Mouse (Mus musculus) adrenal gland, adult 8-10 months (tissue): ENCODE data around the gene Ghrhr. TPM values are rescaled to one million over a fixed set of nuclear protein-coding genes. Genes with fewer than 3 reads are reported as not detected.
A peak's percentile ranks its signal among the peaks of the same experiment; 100 is the strongest.

ENCODE experiments used
- DNase-seq: peaks from one replicate; pipeline ENCODE4 v3.0.0; 2022
- total RNA-seq, 4 experiments: library from RNA; stranded (reverse); gene quantifications; 2 replicates each; pipeline ENCODE4 v1.2.4; 2022

Gene Ghrhr
- total RNA-seq, 4 experiments from 2014 or later, result not detected

DNA sequence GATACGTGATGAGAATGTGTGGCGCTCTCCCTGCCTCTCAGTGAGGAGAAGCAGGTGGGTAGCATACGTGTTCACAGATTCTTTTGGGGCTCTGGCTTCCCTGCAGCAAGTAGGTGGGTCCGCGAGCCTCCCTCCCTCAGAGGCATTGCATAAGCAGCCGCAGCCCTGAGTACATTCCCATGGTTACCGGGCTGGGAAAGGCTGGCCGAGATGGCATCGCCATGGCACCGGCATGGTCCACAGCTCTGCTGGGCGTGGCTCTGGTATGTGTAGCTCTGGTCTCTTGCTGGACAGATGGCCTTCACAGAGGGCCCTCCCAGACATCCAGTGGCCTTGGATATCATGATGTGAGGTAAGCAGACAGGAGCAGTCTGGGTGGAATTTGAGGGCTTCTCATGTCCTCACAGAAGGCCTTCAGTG lies 20.5 kb downstream of the Ghrhr start:
- DNase-seq, result peak; percentile 59

DNA sequence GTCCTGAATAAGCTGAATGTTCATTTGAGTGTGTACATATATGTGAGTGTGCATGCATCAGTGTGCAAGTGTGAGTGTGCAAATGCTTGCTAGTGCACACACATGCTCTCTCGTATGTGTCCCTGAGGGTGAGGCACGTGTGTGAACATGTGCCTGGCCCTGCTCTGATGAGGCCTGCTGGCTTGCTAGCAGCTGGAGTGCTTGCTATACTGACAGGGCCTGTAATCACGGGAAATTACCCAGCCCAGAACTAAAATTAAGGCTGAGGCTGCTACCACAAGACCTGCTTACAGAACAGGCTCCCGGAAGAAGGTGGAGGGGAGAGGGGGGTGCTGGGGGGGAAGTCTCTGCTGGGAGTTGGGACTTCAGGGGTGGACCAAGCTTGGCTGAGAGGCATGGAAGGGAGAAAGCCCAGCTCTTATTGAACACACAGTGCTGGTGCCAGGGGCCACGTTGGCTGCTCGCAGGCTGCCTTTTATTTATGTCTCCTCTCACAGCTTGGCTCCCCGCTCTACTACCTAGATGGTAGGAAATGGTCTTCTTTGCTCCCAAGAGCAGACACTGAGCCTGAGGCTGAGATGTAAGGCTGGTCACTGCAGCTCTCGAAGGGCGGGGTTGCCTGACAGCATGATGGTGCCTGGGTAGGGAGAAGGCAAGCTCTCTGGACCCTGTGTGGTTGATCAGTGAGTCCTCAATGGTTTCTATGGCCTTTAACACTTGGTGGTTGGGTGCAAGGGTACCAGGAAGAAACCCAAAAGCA lies 23.0 kb downstream of the Ghrhr start:
- DNase-seq, result no peak

DNA sequence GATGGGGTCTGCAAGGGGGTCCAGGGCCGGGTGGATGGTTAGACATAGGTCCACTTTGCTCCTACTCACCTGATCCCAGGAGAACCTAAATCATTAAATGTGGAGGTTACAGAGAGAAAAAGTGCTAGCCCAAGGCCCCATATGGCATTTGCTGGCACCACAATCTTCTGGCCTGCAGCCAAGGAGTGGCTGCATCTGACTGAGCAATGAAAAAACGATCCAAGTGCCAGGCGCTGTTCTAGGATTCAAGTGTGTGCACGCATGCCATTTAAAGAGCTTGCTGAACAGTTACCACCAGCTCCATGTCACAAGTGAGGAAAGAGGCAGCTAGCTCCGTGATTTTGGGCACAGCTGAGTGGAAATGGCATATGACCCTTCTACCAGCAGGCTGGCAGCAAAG lies 23.8 kb downstream of the Ghrhr start:
- peak; percentile 42 for DNase-seq

DNA sequence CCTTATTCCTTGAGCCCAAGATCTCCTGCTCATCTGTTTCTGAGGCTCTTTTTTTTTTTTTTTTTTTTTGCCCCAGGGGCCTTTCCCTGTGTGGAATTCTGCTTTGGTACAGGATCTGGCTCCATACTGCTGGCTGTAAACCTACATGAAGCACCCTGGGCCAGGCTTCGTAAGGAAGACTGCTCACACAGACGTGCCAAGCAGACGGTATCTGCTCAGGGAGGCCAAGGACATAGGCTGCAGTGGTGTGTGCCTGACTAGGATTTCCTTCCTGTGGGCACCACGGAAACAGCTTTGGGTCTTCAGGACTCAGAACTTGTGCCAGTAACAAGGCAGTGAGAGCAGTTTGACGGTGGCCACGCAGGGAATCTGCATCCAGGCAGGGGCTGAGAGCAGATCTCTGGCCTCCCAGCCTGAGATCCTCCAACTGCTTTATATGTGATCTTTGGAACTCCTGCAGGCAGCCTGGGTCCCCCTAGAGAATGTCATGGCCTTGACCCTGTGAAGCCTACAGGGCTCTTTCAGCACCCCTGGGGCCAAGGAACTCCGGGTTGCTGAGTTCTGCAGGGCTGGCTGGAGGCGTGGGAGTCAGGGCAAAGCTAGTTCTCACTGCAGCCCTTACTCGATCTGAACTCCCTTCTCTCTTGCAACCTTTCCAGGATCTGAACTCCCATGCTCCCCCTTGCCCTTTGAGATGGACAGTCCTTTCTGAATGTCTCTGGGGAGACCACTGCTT lies 26.1 kb downstream of the Ghrhr start:
- no peak for DNase-seq

GRCm38 (mm10) chr6:55403411-55404309 lies 27.6 kb downstream of the Ghrhr start:
- no peak for DNase-seq

- no peak for DNase-seq
Measured at GRCm38 (mm10) chr6:55404421-55404990, 28.4 kb downstream of the Ghrhr start.

DNA sequence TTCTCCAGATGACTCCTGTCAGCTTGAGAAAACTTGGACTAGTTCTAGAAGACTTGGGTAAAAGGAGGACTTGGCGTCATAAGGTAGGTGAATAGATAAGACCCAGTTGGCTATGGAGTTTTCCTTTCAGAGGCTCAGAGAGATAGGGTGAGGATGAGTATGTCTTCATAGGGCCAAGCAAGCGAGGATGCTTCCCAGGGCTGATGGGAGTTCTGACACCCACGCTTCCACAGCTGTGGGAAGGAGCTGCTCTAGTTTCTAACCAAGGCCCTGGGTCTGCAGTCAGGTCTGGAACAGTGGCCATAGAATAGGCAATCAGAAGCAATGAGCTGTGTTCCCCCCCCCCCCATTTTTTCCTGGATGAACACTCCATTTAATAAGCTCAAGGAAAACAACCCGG lies 31.2 kb downstream of the Ghrhr start:
- no peak for DNase-seq

DNA sequence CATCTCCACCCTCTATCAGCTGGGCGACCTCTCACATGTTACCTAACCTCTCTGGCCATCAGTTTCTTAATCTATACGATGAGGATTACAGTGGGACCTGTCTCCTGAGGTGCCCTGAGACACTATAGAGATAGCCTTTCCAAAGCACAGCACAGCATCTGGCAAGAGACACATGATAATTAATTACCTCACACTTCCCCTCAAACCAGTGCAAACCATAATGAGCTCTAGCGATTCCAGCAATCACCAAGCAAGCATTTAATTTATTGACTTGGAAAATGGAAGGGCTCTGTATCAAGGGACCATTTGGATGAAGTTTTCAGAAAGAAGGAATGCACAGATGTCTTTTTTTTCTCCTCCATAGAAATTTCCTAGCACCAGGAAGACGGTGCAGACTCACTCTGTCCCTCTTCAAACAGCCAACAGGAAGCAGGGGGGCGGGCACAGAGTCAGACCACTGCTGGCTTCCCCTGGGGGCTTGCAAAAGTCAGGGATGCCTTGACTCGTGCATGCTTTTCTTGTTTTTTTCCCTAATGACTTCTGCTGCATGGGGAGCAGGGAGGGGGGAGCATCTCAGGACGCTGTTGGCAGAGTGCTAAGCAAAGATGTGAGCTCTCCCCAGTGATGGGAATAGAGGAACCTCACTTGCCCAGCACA lies 34.2 kb downstream of the Ghrhr start:
- DNase-seq, result no peak

GRCm38 (mm10) chr6:55410977-55411376 lies 34.9 kb downstream of the Ghrhr start:
- no peak for DNase-seq

DNA sequence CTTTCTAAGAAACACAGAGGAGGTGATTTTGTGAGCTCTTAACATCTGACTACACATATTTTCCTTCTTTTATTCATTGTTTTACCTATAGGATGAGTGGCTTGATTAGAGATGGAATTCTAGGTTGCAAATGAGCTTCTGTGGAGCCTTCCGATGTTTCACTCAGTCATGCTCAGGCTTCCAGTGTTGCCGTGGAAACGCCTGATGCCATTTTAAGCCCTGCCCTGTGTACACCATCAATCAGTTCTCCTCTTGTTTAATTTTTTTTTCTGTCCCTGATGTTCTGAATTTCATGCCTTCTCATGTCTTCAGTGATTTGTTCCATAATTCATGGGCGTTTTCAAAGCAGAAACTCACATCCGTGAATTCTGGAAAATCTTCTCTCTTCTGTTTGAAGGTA lies 40.1 kb downstream of the Ghrhr start:
- no peak for DNase-seq

DNA sequence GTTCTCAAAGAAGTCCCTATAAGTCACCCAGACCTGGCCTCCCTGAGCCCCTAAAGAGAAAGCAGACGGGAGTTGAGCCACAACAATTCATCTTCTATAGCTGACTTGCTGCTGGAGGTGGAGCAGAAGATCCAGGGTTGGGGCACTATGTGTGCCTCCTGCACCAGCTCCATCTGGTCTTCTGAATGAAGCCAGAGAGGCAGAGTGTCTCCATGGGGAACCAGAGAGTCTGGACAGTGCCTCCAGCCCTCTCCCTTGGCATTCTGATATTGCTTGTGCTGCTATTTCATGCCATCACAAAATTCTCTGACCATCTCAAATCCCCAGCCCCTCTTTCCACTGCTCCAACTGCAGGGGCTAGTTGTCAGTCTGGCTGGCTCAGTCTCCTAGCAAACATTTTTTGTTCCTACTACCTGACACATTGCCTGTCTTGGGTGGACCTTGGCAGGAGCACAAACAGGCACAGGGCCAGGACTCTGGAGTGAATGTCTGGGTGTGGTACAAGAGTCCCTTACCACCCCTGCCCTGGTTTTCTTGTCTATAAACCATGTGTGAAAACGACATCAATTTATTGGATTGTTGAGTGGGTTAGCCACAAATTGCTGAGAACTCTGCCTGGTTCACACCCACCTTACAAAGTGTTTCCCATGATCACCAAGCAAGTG lies 42.8 kb downstream of the Ghrhr start:
- DNase-seq, result no peak

GRCm38 (mm10) chr6:55420411-55420810 lies 44.3 kb downstream of the Ghrhr start:
- DNase-seq, result no peak

- DNase-seq, result no peak
Measured at GRCm38 (mm10) chr6:55420869-55421361, 44.8 kb downstream of the Ghrhr start.

- DNase-seq, result no peak
Measured at GRCm38 (mm10) chr6:55432121-55432520, 56.0 kb downstream of the Ghrhr start.

GRCm38 (mm10) chr6:55434360-55434759 lies 58.3 kb downstream of the Ghrhr start:
- no peak for DNase-seq

DNA sequence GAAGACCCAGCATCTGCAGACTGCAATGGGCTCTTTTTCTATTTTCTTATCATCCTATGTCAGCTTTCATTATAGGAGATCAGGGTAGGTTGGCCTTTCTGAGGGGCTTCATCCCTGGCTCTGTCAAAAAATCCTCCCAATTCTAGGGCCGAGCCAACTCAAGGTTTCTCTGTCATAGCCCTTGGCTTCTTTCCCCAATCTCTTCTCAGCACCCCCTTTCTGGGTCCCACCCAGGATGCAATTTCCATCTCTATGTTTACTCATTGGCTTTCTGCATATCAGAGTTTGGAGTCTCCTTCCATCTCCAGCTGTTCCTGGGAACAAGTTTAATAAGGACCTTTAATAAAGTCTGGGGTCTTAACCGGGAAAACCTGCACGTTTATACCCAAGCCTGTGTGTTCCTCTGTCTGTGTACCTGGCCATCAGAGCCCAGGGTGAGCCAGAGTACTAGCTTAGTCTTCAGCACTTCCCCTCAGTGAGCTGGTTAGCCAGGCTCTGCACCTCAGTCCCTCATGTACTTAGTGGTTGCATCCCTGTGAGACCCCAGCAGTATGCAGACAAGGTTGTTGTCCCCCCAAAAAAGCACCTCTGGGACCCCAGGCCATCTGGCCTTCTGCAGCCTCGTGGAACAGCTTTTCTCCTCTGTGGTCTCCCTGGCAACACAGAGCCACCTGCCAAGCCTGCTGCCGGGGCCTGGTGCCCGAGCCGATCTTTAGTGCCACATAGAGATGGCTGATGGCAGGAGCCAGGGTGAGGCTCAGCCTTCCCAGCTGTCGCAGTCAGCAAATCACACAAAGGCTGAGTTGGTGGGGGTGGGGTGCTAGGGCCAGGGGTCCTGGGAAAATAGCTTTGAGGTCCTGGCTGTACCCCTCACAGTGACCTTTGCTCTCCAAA lies 59.4 kb downstream of the Ghrhr start:
- DNase-seq, result no peak

DNA sequence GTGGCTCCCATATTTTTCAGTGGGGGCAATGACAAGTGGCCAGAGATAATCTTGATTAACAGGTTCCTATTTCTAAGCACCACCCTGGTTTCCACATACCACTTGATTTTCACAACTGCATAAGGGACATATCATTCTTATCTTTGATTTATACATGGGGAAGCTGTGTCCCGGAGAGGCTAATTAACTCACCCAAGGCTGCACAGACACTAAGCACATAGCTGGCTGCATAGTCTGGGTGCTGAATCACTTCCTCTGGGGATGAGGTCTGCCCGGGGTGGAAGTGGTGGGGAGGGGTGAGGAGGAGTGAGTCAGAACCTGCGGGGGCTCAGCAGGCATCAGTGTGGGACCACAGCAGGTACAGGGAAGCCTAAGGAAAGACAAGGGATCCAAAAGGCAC lies 61.8 kb downstream of the Ghrhr start:
- DNase-seq, result no peak
